Mouse (Mus musculus) CH12.LX (cell line): Measurements from ENCODE around the gene Acaca. TPM values are rescaled to one million over a fixed set of nuclear protein-coding genes. Genes with fewer than 3 reads are reported as not detected.

Experiments used
- DNase-seq: peaks from one replicate; pipeline ENCODE4 v3.0.0-alpha.2; 2013; ENCODE audit errors: extremely low read depth
- H3K27ac ChIP-seq: 2 replicates; pipeline ENCODE4 v1.5.1; 2012; ENCODE audit warnings: low read depth, mild to moderate bottlenecking, control low read depth, moderate library complexity; ENCODE audit not compliant: insufficient read depth
- H3K27me3 ChIP-seq: replicated peaks from 2 replicates; pipeline ENCODE3; 2012; ENCODE audit warnings: inconsistent platforms
- H3K36me3 ChIP-seq, 2 experiments: replicated peaks in 1 of 2; 2 replicates each; pipeline versions ENCODE3 to v1.6.1; 2012; ENCODE audit warnings: inconsistent platforms in 1 of 2, low read length in 1 of 2, mild to moderate bottlenecking in 1 of 2, mixed read lengths in 1 of 2, moderate library complexity in 1 of 2; ENCODE audit not compliant: control insufficient read depth in 1 of 2, insufficient read depth in 1 of 2
- H3K4me1 ChIP-seq, 2 experiments: 2 replicates each; pipeline ENCODE4 v1.6.1; 2012; ENCODE audit warnings: inconsistent platforms in 1 of 2, moderate library complexity in 1 of 2; ENCODE audit not compliant: insufficient read depth in 2 of 2, control insufficient read depth in 1 of 2
- H3K4me2 ChIP-seq: 2 replicates; pipeline ENCODE4 v1.6.1; 2012; ENCODE audit warnings: low read depth, mild to moderate bottlenecking, control low read depth; ENCODE audit not compliant: poor library complexity, insufficient read depth, severe bottlenecking
- H3K4me3 ChIP-seq, 3 experiments: fragments of 150-350 bp in 1 of 3; sonication (generic) in 1 of 3; replicated peaks in 1 of 3; 2 replicates each; pipeline versions ENCODE3 to v1.5.1; 2011 to 2012; ENCODE audit warnings: low read depth in 2 of 3, low read length in 2 of 3, mild to moderate bottlenecking in 2 of 3, moderate library complexity in 2 of 3, control low read depth in 1 of 3, improper control_type of control experiment in 1 of 3, inconsistent platforms in 1 of 3, mixed read lengths in 1 of 3; ENCODE audit not compliant: poor library complexity in 1 of 3
- H3K79me2 ChIP-seq: replicated peaks from 2 replicates; pipeline ENCODE4 v1.6.1; 2012; ENCODE audit warnings: mild to moderate bottlenecking, moderate library complexity; ENCODE audit not compliant: control insufficient read depth, poor library complexity, insufficient read depth, severe bottlenecking; ENCODE audit errors: extremely low read depth
- H3K9ac ChIP-seq: 2 replicates; pipeline ENCODE4 v1.6.1; 2012; ENCODE audit warnings: low read depth, mild to moderate bottlenecking, control low read depth, moderate library complexity; ENCODE audit not compliant: insufficient read depth
- H3K9me3 ChIP-seq: replicated peaks from 2 replicates; pipeline ENCODE3; 2012; ENCODE audit warnings: low read length, inconsistent platforms, mixed read lengths
- CTCF ChIP-seq, 2 experiments: IDR thresholded peaks in 1 of 2; conservative IDR thresholded peaks in 1 of 2; 2 replicates each; pipeline ENCODE4 v1.5.1; 2011 to 2012; ENCODE audit warnings: low read depth in 2 of 2, low read length in 2 of 2, improper control_type of control experiment in 1 of 2, inconsistent platforms in 1 of 2, mild to moderate bottlenecking in 1 of 2, moderate library complexity in 1 of 2
- E2F4 ChIP-seq: IDR thresholded peaks from 2 replicates; pipeline ENCODE4 v1.6.1; 2011; ENCODE audit warnings: low read depth, low read length, improper control_type of control experiment; ENCODE audit not compliant: insufficient replicate concordance
- EP300 ChIP-seq: IDR thresholded peaks from 2 replicates; pipeline ENCODE4 v1.6.1; 2011; ENCODE audit warnings: low read length, improper control_type of control experiment
- ETS1 ChIP-seq: conservative IDR thresholded peaks from 2 replicates; pipeline ENCODE4 v1.6.1; 2012; ENCODE audit warnings: low read depth, mild to moderate bottlenecking, inconsistent platforms, low read length, improper control_type of control experiment, moderate library complexity
- JUN ChIP-seq: IDR thresholded peaks from 2 replicates; pipeline ENCODE4 v1.6.1; 2011; ENCODE audit warnings: low read depth, mild to moderate bottlenecking, low read length, improper control_type of control experiment, moderate library complexity; ENCODE audit not compliant: insufficient read depth
- JUND ChIP-seq: conservative IDR thresholded peaks from 2 replicates; pipeline ENCODE4 v1.6.1; 2011; ENCODE audit warnings: low read depth, low read length, improper control_type of control experiment
- MAX ChIP-seq: IDR thresholded peaks from 2 replicates; pipeline ENCODE4 v1.6.1; 2011; ENCODE audit warnings: low read length, improper control_type of control experiment
- MYC ChIP-seq: IDR thresholded peaks from 2 replicates; pipeline ENCODE4 v1.6.1; 2011; ENCODE audit warnings: low read depth, mild to moderate bottlenecking, improper control_type of control experiment, low read length
- NELFE ChIP-seq: IDR thresholded peaks from 2 replicates; pipeline ENCODE4 v1.6.1; 2011; ENCODE audit warnings: low read depth, low read length, improper control_type of control experiment
- PAX5 ChIP-seq: IDR thresholded peaks from 2 replicates; pipeline ENCODE4 v1.6.1; 2012; ENCODE audit warnings: low read length, inconsistent platforms, mixed read lengths
- RAD21 ChIP-seq: IDR thresholded peaks from 2 replicates; pipeline ENCODE4 v1.6.1; 2011; ENCODE audit warnings: low read depth, mild to moderate bottlenecking, low read length, improper control_type of control experiment, moderate library complexity
- SMC3 ChIP-seq: IDR thresholded peaks from 2 replicates; pipeline ENCODE4 v1.6.1; 2011; ENCODE audit warnings: low read depth, low read length, improper control_type of control experiment
- TBP ChIP-seq: conservative IDR thresholded peaks from 2 replicates; pipeline ENCODE4 v1.6.1; 2011; ENCODE audit warnings: low read depth, low read length, improper control_type of control experiment
- ZC3H11A ChIP-seq: IDR thresholded peaks from 2 replicates; pipeline ENCODE4 v1.6.1; 2012; ENCODE audit warnings: low read depth, mild to moderate bottlenecking, inconsistent platforms, low read length, improper control_type of control experiment
- ZKSCAN1 ChIP-seq: IDR thresholded peaks from 2 replicates; pipeline ENCODE4 v1.6.1; 2012; ENCODE audit warnings: low read depth, inconsistent platforms, low read length, improper control_type of control experiment, borderline replicate concordance
- ZMIZ1 ChIP-seq: IDR thresholded peaks from 2 replicates; pipeline ENCODE4 v1.6.1; 2012; ENCODE audit warnings: low read depth, mild to moderate bottlenecking, inconsistent platforms, low read length, improper control_type of control experiment
- dilution Hi-C: fragments of 300-500 bp; cut with MboI; formaldehyde crosslinking; loops from 2 replicates; pipeline ENCODE4 v1.14.3; 2020; ENCODE audit warnings: low sequenced_read_pairs; ENCODE audit not compliant: extremely low pct_unique_long_range_greater_than_20kb, extremely low pct_ligation_motif_present
- in situ Hi-C: fragments of 300-500 bp; cut with MboI; formaldehyde crosslinking; loops from 3 replicates; pipeline ENCODE4 v1.14.3; 2019; ENCODE audit warnings: low sequenced_read_pairs, low pct_ligation_motif_present, low pct_unique_long_range_greater_than_20kb, mixed read lengths
- polyA plus RNA-seq: library from polyadenylated mRNA; unstranded; fragments of >175 nt; gene quantifications from 2 replicates; pipeline ENCODE4 v1.2.1, GENCODE M21; 2012; ENCODE audit warnings: low read depth; ENCODE audit not compliant: insufficient read length
- total RNA-seq, 2 experiments: library from RNA; depleted of rRNA; stranded (reverse); fragments of 300-350 nt in 1 of 2; fragments of >200 nt in 1 of 2; gene quantifications; 2 replicates each; pipeline ENCODE4 v1.2.3; 2012 to 2014

Gene Acaca
- total and polyA plus RNA-seq, 3 experiments, result 36.9 to 62.6 (median 61.7) TPM

DNA sequence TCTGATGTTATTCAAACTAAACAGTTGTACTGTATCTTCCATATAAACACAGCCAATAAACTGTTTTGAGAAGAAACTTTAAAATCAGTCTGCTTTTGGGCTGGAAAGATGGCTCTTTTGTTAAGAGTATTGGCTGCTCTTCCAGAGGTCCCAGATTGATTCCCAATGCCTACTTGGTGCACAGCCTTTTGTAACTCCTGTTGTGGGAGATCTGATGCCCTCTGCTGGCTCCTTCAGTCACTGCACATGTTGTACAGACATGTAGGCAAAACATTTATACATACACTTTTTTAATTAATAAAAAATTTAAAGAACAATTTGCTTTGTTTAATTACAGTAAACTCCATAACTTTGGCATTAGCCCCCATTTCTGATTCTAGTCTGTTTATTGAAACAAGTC is 114.1 kb downstream of the Acaca start:
- TF ChIP-seq E2F4 (0 out of 2 replicates have a peak, but pooled peaks have one; percentile 42), ZKSCAN1 (no peak), CTCF (conservative IDR thresholded peaks at IDR 0.05 in 1 of 2, IDR thresholded peaks at IDR 0.05 in 1 of 2; ENCODE audit: low read depth in 2 of 2, low read length in 2 of 2) (peak; percentile 58 to 86), EP300 (no peak), NELFE (no peak), ZC3H11A (0 out of 2 replicates have a peak, but pooled peaks have one; percentile 16), PAX5 (no peak), RAD21 (peak; percentile 60), JUND (0 out of 2 replicates have a peak, but pooled peaks have one; percentile 8), MYC (peak; percentile 64; the same call in 1 of the 2 replicates), JUN (no peak), MAX (peak; percentile 49; the same call in 1 of the 2 replicates), ETS1 (no peak), SMC3 (peak; percentile 84)
- in situ Hi-C loops, result no loop called here

DNA sequence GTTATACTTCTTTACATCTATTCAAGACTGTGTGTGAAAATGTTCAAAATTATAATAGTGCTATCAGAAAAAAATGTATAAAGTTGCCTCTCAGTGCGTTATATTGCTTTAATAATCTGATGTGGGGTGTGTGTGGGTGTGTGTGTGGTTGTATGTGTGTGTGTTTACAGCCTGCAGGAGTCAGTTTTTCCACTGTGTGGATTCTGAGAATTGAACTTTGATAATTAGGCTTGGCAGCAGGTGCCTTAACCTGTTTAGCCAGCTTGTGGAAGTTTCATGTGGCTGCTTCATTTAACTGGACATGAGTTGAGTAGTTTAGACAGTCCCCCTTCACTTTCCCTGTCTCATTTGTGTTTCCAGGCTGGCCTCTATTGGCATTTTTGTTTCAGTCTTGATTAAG is 117.9 kb downstream of the Acaca start:
- peaks cover 30 to 82% of the 10 kb centered on the region in 2 experiments for H3K36me3 ChIP-seq
- H3K27ac ChIP-seq, result no peak overlapping the region
- in situ Hi-C loops (no loop called here), dilution Hi-C loops (no loop called here)
- 0 out of 2 replicates have a peak, but pooled peaks have one; percentile 21 for TF ChIP-seq EP300
- no peak for TF ChIP-seq NELFE
- no peak for TF ChIP-seq TBP
- 0 out of 2 replicates have a peak, but pooled peaks have one; percentile 11 for TF ChIP-seq JUND
- no peak for TF ChIP-seq ZMIZ1
- no peaks in the 10 kb centered on the region for H3K27me3 ChIP-seq
- H3K9me3 ChIP-seq, result no peaks in the 10 kb centered on the region
- H3K9ac ChIP-seq, result no peak overlapping the region
- H3K79me2 ChIP-seq, result no peaks in the 10 kb centered on the region
- H3K4me1 ChIP-seq, result no peaks in the 10 kb centered on the region
- DNase-seq, result no peak
- no peak overlapping the region for H3K4me2 ChIP-seq
- H3K4me3 ChIP-seq, result no peak overlapping the region

More for the DNA sequence above, 114.1 kb downstream of the Acaca start:
- H3K9ac ChIP-seq, result no peak overlapping the region
- no peaks in the 10 kb centered on the region for H3K27me3 ChIP-seq
- no peak overlapping the region for H3K27ac ChIP-seq
- no peak overlapping the region for H3K4me3 ChIP-seq
- H3K4me1 ChIP-seq, result no peaks in the 10 kb centered on the region
- dilution Hi-C loops, result no loop called here
- DNase-seq, result peak; percentile 62
- no peak overlapping the region for H3K4me2 ChIP-seq
- H3K79me2 ChIP-seq, result no peaks in the 10 kb centered on the region
- no peaks in the 10 kb centered on the region for H3K9me3 ChIP-seq
- H3K36me3 ChIP-seq, result peaks cover 12 to 73% of the 10 kb centered on the region in 2 experiments
